Mouse (Mus musculus): ENCODE results near the gene Mrtfa.

The Mrtfa gene

DNA sequence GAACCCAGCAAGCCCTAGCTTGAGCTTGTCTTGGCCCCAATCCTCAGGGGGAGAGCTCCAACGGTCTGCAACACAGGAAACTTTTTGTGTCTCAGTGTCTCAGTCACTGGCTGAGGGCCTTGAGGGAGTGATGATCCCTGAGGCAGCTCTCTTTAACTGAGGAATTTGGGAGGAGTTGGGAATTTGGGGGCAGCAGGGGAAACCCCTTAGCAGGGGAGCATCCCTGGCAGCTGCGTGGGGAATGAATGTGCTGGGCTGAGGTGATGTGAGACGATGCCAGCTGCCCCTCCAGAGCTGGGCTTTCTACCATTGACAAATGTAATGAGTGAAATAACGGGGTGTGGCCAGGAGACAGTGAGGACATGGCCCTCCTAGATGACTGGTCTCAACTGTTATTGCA is 4.9 kb upstream of the Mrtfa start:
- no peak for DNase-seq

- no peak for DNase-seq
Measured at GRCm38 (mm10) chr15:81194791-81195190, 4.2 kb upstream of the Mrtfa start.

- DNase-seq: no peak
Measured at GRCm38 (mm10) chr15:81192858-81193257, 2.3 kb upstream of the Mrtfa start.

DNA sequence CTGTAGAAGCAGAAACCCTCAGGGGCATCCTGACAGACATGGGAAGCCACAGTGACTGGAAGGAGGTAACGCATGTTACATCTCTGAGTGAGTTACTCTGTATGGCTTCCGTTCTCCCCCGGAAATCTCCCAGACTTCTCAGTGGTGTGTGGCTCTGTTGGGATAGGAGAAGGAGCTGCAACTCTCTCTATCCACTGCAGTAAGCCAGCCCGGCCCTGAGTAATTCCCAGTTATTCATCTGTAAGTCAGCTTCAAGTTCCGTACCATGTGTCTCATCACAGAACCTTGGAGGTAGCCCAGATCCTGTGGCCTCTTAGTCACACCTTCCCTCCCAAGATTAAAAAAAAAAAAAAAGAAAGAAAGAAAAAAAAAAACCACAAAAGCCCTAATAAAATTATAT is 1.8 kb upstream of the Mrtfa start:
- DNase-seq: no peak

- peak; percentile 34 for DNase-seq
Measured at GRCm38 (mm10) chr15:81191303-81191702, 746 bp upstream of the Mrtfa start.

DNA sequence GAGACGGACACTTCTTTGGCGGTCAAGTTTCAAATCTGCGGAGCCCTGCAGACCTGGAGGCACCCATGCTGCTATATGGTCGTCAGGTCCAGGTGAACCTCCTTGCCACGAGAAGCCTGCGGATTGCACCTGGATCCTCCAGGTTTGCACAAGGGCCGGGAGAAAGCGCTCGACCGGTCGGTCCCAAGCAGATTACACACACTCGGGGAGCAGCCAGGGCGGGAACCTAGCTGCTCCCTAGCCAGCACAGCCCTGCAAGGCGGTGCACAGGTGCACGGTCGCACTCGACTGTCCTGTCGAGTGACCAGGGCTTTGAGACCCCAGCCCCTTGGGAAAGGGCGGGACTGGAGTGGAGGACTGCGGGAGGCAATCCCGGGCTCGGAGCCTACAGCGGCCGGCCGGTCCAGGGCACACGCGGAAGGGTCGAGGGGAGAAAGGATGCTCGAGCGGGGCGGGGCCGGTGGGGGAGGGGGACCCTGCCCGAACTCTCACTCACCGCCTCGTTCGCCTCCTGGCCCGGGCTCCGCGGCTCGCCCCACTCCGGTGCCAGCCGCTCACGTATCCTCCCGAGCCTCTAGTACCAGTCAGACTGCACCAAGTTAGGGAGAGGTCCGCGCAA is 437 bp downstream of the Mrtfa start:
- no peak for DNase-seq

- no peak for DNase-seq
Measured at GRCm38 (mm10) chr15:81189061-81189460, 1.5 kb downstream of the Mrtfa start.

DNA sequence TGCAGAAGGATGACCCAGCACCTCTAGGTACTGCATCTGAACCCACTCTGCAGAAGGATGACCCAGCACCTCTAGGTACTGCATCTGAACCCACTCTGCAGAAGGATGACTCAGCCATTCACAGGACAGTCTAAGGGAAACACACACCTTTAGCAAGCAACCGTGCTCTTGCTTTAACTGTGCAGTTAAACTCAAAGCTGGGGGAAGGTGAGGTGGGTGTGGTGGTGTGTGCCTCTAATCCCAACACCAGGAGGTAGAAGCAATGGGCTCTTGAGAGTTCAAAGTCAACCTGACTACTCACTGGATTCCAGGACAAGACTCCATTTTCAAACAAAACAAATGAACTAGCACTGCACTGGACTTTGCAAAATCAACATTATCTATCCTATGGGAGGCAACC is 5.6 kb downstream of the Mrtfa start:
- no peak for DNase-seq

DNA sequence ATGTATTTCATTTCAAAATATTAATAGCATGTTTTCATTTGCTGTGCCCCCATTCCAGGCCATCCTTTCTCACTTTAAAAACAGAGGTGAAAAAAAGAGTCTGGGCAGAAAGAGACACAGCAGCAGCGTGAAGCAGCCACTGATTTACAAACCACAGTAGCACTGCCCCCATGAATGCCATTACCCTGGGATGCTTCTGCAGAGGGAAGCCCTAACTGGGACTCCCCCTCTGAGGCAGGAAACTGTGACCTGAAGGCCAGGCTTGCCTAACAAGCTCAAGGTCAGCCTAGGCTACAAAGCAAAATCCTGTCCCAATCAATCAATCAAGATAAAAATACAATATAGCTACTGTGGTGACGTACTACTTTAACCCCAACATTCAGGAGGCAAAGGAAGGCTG is 9.3 kb downstream of the Mrtfa start:
- no peak for DNase-seq

DNA sequence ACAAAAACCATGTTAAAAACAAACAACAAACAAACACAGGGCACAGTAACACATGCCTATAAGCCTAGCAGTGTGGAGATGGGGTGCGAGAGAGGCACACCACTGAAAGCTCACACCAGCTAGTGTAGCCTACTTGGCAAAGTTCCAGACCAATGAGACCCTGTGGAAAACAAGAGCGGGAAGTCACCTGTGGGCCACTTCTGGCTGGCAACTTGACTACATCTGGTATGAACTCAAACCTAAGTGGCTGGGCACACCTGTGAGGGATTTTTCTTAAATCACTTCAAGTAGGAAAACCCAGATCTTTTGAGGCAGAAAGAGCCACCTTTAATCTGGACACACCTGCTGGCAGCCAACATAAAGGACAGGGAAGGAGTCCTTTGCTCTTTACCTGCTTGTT is 11.0 kb downstream of the Mrtfa start:
- DNase-seq: no peak

GRCm38 (mm10) chr15:81178703-81179102 is 11.9 kb downstream of the Mrtfa start:
- no peak for DNase-seq

DNA sequence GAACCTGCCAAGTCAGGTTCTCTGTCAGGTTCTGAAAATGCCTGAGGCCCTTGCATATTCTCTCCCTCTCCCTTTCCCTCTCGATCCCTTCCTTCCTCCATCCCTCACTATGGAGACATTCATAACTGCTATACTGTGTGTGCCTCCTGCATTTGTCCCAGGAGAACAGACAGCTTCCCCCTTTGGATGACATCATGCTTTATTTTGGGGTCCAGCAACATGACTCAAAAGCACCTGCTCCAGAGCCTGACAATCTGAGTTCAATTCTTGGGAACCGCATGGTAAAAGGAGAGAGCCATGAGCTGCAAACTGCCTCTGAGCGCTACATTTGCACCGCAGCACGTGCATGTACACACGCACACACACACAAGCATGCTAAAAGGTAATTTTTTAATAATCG is 12.7 kb downstream of the Mrtfa start:
- peak; percentile 56 for DNase-seq

GRCm38 (mm10) chr15:81175633-81176032 is 14.9 kb downstream of the Mrtfa start:
- no peak for DNase-seq

DNA sequence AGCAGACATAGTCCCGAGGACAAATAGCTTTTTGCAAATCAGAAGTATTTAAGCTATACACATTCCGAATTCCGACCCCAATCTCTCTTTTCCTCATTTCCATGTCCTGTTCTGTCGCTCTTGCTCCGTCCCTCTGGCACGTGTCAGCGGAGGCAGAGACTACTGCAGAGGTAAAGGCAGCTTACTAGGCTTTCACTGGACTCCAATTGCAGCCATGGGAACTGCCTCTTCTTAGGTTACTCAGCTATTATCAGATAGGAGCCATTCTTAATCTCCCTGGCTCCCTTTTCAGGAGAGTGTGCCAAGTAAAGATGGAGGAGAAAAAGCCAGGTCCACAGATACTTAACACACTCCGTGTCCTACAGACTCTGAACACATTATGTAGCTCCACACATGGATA is 18.3 kb downstream of the Mrtfa start:
- no peak for DNase-seq

DNA sequence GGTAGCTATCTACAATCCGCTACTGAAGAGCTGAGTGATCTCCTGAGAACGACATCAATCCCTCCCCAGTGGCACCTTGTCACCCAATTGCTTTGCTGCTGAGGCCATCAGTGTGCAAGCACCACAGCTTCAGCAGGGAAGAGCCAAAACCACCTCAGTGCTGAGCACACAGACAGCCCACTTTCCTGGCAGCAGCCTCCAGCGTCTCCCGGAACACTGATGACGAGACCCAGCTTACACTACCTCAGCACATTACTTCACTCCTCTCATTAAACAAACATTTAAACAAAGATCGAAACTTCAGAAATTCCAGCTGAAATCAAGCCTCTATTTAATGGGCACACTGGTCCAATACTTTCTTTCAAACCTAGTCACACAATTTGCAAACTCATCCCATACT is 21.8 kb downstream of the Mrtfa start:
- DNase-seq: no peak

DNA sequence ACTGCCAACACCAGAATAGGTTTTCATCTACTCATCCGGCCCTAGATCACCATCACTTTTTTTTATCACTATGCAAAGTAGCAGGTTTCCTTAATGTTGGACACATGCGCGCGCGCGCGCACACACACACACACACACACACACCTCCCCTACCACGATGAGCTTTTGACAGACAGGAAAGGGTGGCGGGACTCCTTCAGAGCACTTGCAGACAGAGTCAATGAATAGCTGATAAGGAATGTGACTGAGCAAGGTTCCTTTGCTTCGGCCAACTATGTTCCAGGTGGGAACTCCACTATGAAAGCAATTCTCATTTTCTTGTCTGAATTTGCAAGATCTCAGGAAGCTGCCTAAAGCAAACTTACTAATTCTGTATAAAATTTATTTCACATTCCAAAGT is 22.7 kb downstream of the Mrtfa start:
- DNase-seq: no peak

DNA sequence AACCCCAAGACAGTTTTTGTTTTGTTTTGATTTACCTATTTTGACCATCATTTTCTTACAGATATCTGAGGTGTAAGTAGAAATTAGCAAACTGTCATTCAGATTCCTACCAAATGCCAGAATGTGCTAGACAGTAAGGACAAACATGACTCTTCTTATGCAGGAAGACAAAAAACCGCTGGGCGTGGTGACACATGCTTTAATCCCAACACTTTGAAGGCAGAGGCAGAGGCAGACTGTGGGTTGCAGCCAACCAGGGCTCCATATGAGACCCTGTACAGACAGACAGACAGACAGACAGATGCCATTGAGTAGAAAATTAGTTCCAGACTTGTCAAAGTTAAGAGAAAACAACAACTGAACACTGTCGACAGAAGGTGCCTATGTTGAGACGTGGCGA is 24.3 kb downstream of the Mrtfa start:
- DNase-seq: no peak

DNA sequence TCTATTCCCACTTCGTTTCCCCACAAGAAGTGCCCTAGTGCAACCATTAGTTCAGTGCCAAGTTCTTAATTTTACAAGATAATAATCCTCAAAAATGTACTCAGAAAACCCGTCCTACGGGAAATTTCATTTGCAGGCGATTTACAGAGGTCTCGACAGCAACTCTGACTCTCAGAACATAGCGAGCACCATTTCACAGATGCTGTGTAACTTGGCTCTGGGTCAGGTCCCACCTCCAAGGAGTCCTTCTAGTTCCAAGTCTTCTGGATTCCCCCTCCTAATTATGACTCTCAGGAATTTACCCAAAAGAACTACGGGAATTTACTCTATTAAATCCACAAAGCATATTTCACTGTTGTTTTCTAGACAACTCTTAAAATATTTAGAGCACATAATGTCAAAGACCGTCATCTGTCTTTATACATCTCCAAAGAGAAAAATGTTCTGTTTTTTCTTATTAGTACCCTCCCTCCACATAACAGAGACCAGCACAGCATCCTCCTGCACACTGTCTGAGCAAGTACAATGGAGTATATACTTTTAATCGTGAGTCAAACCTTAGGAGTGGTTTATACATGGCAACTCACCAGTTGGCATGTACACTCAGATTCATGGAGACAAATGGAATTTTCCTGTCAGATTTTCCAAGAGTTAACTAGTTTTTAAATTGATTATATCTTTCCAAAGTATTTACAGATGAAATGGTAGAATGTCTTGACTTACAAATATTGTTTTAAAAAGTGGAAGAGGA is 25.8 kb downstream of the Mrtfa start:
- DNase-seq: no peak

- DNase-seq: no peak
Measured at GRCm38 (mm10) chr15:81161571-81161970, 29.0 kb downstream of the Mrtfa start.

- no peak for DNase-seq
Measured at GRCm38 (mm10) chr15:81160677-81161076, 29.9 kb downstream of the Mrtfa start.

DNA sequence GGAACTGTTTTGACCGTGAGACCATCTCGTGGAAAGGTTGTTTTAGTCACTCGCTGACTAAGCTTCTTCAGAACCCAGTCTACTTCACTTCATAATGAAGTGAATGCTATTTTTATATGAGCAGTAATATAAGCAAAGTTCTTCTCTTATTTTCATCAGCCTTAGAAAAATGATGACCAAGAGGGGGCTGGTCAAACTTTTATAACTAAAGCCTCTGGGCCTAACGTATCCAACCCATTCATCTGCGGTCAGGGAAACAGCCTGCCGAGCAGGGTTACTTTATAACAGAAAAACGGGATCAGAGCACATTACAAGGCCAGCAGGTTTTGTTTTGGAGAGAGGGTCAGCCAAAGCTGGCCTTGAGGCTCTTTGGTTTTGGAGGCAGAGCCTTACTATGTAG is 31.3 kb downstream of the Mrtfa start:
- DNase-seq: no peak

DNA sequence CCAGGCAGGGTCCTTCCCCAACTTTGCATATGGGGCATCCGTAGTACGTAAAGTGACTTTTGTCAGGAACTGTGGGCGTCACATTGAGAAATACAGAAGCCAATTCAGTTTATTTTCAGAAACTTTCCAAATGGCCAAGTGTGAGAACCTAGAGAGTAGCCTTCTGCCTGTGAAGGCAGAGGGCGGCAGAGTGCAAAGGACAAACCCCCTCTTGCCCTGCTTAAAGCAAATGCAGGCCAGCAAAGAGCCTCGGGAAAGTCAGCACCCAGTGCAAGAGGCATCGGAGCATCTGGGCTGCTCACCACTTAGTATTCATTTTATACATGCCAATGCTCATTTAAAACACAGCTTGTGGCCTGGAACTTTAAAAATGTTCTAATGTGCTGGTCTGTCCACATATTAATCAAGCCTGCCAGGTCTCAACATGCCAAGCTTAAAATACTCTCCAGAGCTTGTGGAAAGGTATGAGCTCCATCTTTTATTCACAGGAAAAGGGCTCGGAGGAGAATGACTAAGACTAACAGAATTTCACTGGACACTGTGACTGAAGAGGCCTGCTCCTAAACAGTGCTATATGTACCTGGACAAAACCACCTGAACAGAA is 31.9 kb downstream of the Mrtfa start:
- DNase-seq: no peak

DNA sequence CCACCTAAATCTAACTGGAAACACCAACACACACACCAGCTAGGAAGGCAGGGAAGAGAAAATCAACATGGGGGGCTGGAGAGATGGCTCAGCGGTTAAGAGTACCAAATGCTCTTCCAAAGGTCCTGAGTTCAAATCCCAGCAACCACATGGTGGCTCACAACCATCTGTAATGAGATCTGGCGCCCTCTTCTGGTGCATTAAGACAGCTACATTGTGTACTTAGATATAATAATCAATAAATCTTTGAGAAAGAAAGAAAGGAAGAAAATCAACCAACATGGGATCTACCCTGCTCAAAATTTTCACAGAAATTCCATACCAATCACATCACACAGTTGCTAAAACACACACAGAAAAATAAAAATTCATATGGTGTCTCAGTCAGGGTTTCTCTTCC is 34.1 kb downstream of the Mrtfa start:
- no peak for DNase-seq

- no peak for DNase-seq
Measured at GRCm38 (mm10) chr15:81155845-81156244, 34.7 kb downstream of the Mrtfa start.

Data from layer of hippocampus, adult 9-11 months (tissue).